Mouse (Mus musculus) left cerebral cortex, adult 8-10 months (tissue): ENCODE data around the gene Sval3. TPM values are rescaled to one million over a fixed set of nuclear protein-coding genes. Genes with fewer than 3 reads are reported as not detected.

Experiments
- DNase-seq, 2 experiments: peaks; one replicate each; pipeline ENCODE4 v3.0.0; 2022; ENCODE audit warnings: low spot score in 2 of 2
- total RNA-seq, 4 experiments: library from RNA; stranded (reverse); gene quantifications; 2 replicates each; pipeline ENCODE4 v1.2.4; 2022

Sval3 gene
- not detected for total RNA-seq

- no peak for DNase-seq
Measured at GRCm38 (mm10) chr6:41967840-41968239, at the start of gene Sval3. Gene Sval3, plus strand, starts transcription at chr6:41968140.

- no peak for DNase-seq
Measured at GRCm38 (mm10) chr6:41951330-41951729, 16.6 kb upstream of the Sval3 start, which contains the start of gene Sval1. Gene Sval1, plus strand, starts transcription at chr6:41951630.

Other genes starting within 250 kb of the Sval3 start
- gene Olfr459, start 193.0 kb upstream of the Sval3 start, total RNA-seq, result not detected
- gene Pip, start 120.6 kb upstream of the Sval3 start, total RNA-seq, result not detected
- gene Sval2, start 115.2 kb upstream of the Sval3 start, total RNA-seq, result not detected
- not detected for gene Sval1, start 16.5 kb upstream of the Sval3 start, total RNA-seq
- not detected for gene Sva, start 70.3 kb downstream of the Sval3 start, total RNA-seq
- not detected for gene Tas2r139, start 172.8 kb downstream of the Sval3 start, total RNA-seq
- gene Tas2r144, start 247.2 kb downstream of the Sval3 start, total RNA-seq, result not detected